Mouse (Mus musculus): ENCODE measurements around the gene Chd3.

DNA sequence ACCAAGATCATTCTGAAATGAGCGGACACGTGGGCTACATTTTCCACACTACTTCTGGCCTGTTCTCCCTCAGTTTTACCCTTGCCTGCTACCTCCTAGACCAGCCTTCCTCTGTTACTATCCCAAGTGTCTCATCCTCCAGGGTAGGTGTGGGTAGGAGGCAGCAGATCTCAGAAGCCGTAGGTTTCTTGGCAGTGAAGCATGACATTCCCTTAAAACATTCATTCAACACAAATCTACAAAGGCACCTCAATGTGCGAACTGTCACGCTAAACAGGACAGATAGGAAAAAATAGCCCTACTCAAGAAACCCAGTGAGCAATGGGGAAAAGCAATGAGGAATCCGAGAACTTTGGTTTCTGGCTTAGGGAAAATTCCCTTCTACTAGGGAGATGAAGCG is 43.3 kb upstream of the Chd3 start:
- TF ChIP-seq CTCF (conservative IDR thresholded peaks at IDR 0.05 in 1 of 2, IDR thresholded peaks at IDR 0.05 in 1 of 2; ENCODE audit: low read depth in 2 of 2, low read length in 2 of 2) (no peak), EP300 (IDR thresholded peaks at IDR 0.05; ENCODE audit: low read length) (no peak), POLR2A (IDR thresholded peaks at IDR 0.05; ENCODE audit: low read depth, low read length) (no peak), JUN (IDR thresholded peaks at IDR 0.05; ENCODE audit: insufficient read depth, low read depth, low read length) (no peak), USF2 (conservative IDR thresholded peaks at IDR 0.05; ENCODE audit: low read depth, low read length) (no peak), MAFK (IDR thresholded peaks at IDR 0.05; ENCODE audit: insufficient replicate concordance, low read length) (no peak), ZC3H11A (IDR thresholded peaks at IDR 0.05; ENCODE audit: low read depth, low read length) (no peak), PAX5 (IDR thresholded peaks at IDR 0.05; ENCODE audit: low read length) (no peak), ELF1 (IDR thresholded peaks at IDR 0.05; ENCODE audit: low read depth, low read length) (no peak)

All from CH12.LX (cell line).